Mouse (Mus musculus) kidney, adult 18-20 months (tissue): ENCODE results near the gene Gm15517.
A peak's percentile ranks its signal among the peaks of the same experiment; 100 is the strongest.
"Not testable (repeated sequence)": the region's sequence is repeated elsewhere in the genome, so short reads cannot be mapped to it uniquely, and the experiment has no call there.

Experiments
- DNase-seq: peaks from one replicate; pipeline ENCODE4 v3.0.0; 2021

Gene Gm15517

DNA sequence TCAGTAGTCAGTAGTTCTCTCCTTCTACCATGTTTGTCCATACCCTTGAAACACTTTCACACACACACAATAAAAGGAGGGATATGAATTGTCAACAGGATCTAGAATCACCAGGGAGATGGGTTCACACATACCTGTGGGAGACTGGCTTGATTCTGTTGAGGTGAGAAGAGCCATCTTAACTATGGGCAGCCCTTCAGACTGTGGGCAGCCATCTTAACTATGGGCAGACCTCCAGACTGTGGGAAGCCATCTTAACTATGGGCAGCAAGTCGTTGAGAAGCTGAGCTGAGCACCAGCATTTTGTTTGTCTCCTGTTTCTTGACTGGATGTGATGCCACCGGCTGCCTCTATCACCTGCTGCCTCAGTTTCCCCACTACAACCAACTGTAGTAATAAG is 10.1 kb downstream of the Gm15517 start:
- DNase-seq: no peak

DNA sequence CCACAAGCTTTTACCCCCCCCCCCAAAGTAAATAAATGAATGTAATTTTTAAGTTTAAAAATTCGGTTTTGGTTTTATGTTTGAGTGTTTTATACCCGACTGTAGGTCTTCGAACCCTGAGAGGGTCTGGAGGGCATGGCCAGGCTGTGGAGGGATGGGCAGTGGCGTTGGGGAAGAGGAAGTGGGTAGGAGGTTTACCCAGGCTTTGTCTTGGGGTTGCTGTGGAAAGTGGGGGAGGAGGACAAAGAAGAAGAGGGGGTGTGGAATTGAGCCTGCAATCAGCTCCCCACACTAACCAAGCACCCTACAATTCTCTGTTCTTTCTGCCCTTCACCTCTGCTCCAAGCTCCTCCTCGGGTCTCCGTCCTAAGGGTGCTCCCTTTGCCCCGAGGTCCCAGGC is 11.3 kb downstream of the Gm15517 start:
- no peak for DNase-seq

DNA sequence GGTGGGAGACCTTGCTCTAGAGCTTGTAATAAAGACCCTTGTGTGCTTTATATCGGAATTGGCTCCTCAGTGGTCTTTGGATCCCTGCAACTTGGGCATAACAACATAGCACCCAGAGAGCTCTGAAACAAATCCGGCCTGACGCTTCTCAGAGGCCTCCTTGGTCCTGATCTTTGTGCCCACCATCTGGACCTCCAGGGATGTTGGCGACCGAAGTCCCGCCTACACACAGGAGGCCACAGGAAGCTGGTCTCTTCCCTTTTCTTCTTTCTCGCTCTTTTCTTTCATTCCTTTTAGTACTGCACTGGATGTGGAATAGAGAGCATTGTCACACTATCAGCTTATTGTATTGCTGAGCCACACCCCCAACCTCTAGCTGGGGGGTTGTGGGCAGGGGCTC is 12.2 kb downstream of the Gm15517 start:
- DNase-seq: no peak

DNA sequence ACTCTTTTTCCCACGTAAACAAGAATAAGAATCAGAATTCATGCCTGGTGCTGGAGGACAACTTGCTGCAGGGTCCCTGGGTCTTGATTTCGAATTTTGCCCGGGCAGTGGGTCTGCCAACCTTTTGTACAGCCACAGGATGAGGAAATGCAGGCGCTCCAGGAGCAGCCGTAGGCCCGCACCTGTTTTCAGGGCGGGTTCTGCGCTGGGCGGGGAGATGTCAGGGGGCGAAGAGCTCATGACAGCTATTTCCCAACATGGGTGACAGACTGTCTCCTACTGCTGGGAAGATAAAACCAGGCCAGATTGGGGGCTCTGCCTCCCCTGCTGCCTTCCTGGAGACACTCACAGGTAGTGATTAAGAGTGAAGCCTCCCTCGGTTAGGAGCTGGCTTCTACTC is 12.8 kb downstream of the Gm15517 start:
- DNase-seq: no peak

DNA sequence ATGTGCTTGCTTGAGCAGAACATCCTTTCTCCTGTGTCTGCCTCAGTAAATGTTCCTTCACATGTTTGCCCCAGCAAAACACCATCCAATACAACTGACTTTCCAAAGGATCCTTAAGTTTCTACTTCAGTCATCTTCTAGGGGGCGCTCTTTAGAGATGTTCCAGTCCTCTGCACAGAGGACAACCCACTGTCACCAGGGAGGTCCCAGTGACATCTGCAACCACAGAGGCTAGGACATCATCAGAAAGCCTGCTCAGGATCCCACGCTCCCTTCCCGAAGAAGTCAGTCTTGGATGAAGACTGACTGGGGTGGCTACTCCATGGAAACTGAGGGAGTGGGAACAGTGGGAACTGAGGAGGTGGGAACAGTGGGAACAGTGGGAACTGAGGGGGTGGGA is 14.3 kb downstream of the Gm15517 start:
- no peak for DNase-seq

DNA sequence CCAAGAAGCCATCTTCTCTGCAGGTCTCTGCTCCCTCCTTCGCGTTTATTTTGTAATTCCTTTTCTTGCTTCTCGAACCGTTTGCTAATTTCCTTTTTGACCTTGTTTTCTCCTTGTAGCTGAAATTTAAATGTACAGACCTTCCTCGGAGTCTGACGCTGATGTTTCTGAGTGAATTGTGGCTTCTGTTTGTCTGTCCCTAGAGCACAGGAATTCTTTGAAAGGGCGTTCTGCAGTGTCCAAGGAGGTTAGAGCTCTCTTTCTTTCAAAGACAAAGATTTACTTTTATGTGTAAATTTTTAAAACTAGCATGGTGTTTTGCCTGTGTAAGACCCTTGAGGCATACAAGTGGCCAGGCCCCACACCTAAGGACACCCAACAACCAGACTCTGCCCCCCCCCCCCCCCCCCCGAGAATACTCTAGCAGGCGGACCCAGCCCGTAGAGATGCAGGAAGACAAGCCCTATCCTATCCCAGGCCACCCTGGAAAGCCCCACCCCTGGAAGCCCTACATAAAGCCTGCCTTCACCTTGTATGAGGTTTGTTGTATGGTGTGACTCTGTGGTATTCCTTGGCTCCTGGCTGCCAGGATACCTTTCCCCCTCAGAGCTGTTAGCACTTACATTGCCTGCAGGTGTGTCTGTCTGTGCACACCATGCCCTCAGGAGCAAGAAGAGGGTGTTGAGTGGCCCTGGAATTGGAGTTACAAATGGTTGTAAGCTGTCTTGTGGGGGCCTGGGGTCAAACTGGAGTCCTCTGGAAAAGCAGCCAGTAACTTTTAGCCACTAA is 15.4 kb downstream of the Gm15517 start:
- DNase-seq: no peak

DNA sequence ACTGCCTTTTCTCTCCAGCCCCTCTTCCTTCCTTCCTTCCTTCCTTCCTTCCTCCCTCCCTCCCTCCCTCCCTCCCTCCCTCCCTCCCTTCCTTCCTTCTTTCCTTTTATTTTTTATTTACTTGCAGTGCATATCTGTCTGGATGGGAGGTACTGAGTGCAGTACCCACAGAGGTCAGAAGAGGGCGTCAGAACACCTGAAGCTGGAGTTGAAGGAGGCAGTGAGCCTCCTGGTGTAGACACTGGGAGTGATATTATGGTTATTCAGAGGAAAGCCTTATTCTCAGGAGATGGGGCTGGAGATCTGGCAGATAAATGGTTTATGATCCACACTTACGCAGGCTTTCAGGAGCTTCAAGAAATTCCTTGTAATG is 16.0 kb downstream of the Gm15517 start:
- peak; percentile 37 for DNase-seq

DNA sequence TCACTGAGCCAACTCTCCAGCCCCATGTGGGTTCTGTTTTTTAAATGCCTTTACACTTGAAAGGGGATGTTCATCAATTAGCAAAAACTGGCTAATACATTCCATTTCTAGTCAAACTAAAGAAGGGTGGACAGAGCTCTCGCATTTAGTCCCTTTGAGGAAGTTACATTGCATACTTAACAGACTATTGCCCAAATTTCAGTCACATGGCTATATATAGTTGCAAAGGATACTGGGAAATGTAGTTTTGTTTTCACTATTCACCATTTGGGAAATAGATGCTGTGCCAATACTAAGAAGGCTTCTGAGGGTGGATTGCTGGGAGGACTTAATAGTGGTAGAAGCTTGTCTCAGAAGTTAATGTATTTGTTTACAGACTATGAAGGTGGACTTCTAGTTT is 19.7 kb downstream of the Gm15517 start:
- DNase-seq: no peak

DNA sequence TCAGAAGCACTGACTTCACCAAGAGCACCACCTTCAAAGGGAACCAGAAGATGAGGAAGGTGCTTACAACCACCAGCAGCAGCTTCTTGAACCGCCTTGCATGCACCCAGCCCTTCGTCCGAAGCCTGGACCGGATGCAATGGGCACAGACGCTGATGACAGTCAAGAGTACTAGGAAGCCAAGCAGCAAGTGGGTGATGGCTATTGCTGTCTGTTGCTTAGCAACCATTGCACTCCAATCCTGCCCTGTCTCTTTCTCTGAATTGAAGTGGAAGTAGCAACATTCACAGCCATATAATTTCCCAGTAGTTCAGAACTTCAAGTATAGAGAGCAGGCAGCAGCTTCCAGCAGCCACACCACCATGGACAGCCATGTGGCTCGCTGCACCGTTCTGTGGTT is 20.3 kb downstream of the Gm15517 start:
- no peak for DNase-seq

DNA sequence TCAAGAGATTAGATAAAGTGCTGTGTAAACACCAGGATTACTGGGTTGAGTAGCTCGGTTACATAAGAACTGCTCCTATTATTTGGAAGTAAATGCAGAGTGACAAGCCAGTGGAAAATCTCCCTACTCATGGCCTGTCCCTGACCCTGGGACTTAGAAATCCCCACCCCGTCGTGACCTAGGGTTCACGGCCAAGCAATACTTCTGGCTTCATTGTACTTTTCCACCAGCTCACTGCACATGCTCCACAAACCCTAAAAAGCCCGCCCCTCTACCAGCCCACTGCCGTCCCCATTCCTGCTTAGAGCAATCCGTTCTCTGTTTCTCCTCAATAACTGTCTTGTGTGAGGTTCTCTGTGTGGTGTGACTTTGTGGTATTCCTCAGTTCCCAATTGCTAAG is 26.5 kb downstream of the Gm15517 start:
- DNase-seq: no peak

DNA sequence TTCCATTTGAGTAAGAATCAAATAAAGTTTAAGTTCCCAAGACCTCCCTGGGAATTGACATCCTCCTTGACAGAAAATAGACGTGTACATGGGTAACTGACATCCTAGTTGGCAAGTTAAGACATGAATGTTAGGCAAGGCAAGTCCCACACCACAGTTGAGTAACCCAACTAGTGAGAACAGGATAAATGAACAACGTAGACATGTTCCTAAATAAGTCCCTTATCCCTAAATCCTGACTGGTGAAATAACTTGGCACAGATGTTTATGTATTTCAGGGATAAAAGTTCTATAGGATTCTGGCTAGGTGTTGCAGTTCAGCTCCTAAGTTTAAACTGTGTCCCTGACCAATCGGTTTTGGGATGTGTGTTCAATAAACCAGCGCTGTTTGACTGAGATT is 29.7 kb downstream of the Gm15517 start:
- DNase-seq: no peak

DNA sequence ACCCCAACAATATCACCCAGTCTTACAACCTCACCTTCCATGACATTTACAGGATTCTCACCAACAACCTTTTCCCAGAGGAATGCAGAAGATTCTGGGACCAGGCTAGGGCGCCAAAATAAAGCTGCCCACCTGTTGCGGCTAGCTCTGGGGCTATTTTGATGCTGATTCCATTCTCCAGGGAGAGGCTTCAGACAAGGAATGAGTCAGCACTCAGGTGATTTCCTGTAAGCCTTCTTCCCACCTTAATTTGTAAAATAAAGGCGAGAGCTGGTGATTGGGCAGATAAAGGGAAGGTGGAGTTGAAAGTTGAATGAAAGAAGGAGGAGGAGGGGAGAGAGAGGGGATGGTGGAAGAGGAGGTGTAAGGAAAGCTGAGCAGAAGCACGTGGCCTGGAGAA is 30.2 kb downstream of the Gm15517 start:
- DNase-seq: no peak

DNA sequence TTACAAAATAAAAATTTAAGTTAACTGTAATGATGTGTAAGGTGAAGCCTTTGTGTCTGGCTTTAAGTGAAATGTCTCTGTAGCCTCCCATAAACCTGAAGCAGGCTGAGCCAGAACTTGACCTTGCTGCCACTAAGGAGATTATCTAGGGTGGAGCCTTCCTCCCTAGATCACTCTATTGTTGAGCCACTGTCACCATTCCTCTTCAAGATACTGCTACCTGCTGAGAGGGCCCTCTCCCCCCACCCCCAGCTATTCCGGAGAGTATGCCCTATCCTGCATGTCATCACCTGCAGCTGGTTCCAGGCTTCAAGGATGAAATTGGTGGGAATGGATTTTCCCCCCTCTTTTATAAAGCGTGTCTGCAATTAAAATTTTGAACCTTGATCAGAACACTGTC is 36.3 kb downstream of the Gm15517 start:
- DNase-seq: not testable (repeated sequence)

DNA sequence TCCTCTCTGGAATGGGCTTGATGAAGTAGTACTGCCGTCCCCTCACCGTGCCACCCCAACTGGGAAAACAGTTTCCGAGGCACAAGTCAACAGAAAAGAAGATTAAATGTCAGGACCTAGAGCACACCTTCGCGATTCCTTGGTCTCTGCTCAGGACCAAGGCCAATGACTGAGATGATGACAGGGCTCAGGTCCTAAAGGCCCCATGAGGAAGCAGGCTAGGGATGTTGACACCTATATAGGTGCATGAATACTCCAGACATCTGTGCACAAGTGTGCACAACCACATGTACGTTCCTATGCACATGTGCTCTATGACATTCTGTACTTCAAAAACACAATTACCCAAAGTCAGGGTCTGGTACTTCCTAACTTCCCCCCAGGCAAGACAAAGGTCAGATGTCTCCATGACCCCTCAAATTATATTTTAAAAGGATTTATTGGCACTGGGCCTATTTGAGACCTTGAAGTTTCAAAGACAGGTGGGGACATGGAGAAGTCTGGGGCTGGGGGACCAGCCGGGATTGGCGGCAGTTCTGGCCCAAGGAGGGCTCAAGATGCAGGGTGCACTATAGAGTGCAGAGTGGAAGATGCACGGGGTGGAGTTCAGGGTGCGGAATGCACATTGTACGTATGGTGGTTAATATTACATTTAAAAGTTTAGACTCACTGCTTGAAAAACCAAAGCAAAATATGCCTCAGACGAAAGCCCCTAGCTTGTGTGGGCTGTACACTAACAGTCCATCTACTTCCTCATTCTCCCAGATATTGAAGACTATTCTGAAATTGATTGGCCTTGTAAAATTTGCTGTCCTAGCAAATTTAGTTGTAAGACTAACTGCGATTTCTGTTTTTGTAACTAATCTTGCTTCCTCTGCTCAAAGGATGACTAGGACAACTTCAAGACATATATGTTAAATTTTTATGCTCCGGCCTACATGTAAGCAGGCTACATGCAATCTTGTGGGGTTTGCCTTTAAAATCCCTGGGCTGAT is 42.4 kb downstream of the Gm15517 start:
- no peak for DNase-seq

DNA sequence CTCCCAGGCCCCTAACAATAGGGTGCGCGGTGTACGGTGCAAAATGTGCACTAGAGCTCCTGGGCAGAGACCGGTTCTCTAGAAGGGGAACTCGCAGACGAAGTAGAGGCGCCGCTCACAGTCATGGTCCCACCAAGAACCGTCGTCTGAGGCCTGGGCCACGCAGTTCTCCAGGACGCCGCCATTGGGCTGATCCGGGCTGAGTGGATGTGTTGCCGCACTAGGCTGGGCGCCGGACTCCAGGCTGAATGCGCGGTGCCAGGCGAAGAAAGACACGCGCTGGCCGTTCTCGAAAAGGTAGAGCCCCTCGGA is 43.2 kb downstream of the Gm15517 start:
- no peak for DNase-seq

DNA sequence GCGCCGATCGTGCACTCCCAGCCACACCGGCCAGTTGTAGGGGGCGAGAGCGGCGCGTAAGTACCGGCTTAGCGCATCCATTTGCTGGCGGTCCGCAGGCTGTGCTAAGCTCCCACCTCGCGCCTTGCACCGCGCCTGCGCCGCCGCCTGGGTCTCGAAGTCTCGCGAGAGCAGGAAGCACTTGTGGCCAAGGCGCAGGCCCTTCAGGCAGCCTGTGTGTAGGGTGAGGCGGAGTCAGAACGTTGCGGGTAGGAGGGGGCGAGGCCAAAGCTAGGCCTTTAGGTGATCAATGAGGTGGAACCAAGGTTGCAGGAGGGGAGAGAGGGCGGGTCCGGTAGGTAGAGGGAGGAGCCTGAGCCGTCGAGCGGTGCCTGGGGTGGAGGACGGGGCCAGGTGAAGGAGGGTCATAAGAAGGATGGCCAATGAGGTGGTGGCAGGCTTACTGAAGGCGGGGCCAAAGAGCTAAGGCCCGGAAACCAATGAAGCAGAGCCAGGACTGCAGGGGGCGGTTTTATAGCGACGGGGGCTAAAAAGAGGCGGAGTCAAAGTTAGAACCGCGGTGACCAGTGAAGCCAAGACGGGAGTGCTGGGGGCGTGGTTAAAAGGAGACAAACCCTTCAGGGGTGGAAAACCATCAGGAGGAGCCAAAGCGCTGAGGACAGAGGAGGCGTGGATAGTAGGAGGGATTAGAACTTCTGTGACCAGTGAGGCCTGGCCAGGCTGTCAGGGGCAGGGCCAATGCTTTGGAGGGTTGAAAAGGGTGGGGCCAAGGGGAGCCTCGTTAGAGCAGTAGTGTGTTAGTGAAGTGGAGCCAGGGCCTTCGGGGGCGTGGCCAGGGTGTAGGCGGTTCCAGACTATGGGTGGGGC is 43.8 kb downstream of the Gm15517 start:
- DNase-seq: peak; percentile 96

DNA sequence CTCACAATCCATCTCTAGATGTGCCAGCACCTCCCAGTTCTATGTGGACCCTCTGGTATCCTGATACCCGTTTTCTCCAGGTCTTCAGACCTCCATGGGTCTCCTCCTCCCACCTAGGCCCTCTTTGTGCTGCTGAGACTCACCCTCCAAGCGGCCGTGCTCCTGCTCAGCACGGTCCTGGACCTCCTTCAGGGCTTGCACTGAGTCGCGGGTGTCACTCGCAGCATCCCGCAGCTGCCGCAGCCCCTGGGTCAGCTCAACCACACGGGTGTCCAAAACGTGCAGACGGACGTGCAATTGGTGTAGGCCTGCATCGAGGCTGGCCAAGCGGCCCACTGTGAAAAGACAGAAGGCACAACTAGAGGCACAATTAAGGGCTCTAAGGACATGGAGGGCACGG is 44.4 kb downstream of the Gm15517 start:
- no peak for DNase-seq

DNA sequence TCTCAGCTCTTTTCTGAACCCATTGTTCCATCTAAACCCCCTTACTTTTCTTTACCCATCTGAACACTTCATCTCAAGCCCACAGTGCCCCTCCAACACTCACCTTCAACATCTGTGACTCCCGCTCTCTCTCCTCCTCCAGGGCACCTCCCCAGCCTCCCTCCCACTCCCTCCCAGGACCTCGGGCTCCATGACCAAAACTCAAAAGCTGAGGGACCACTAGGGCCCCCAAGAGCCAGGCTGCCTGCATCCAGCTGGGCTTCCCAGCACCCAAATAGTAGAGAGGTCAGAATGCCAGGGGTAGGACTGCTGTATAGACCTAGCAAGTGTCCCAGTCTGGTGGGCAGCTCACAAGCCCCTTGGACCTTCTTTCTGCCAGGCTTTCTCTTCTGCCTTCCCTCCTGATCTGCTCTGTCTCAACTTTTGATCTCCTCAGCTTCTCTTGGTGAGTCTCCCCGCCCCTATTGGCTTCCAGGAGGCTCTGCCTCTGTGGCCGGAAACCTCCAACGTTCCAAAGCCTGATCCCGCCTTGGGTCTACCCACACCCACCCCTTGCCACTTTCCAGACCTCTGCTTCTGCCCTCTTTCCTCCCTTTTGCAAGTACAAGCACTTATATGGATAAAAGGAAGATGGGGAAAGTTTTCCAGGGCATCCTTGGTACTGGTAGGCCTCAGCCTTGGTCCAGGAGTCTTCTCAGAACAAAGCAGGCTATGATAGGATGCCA is 45.4 kb downstream of the Gm15517 start, which contains the start of gene Clec11a:
Gene Clec11a, minus strand, starts transcription at position 387 of the 725 bp plus-strand sequence.
- no peak for DNase-seq

DNA sequence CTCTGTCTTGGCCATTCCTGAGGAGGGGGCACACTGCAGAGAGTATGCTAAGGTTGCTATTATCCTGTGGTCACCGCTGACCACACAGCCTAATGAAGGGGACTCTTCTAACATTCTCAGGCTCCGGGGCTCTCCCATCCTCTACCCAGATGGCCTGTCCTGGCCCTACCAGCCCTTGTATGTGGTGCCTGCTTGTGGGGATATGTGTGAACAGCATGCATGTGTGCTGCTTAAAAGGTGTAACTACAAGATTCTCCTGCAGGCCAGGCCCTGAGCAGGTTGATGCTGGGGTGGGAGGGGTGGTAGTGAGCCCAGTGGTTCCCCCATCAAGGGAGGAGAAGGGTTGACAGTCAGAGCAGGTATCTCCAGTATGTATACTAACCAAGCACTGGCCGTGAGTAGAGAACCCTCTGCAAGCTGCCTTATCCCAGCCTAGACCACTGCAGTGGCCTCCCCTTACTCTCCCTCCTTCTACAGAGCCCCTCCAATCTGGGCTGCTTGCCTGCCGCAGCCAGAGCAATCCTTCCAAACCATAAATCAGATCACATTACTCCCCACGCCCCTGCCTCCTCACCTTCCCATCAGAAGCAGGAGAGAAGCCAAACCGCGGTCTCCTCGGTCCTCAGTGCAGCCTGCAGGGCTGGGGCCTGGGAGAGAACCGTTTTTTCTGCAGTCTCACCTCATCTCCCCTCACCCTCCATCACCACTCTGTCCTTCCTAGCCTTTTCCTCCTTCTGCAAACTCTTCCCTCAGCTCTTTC is 46.2 kb downstream of the Gm15517 start:
- DNase-seq: no peak

DNA sequence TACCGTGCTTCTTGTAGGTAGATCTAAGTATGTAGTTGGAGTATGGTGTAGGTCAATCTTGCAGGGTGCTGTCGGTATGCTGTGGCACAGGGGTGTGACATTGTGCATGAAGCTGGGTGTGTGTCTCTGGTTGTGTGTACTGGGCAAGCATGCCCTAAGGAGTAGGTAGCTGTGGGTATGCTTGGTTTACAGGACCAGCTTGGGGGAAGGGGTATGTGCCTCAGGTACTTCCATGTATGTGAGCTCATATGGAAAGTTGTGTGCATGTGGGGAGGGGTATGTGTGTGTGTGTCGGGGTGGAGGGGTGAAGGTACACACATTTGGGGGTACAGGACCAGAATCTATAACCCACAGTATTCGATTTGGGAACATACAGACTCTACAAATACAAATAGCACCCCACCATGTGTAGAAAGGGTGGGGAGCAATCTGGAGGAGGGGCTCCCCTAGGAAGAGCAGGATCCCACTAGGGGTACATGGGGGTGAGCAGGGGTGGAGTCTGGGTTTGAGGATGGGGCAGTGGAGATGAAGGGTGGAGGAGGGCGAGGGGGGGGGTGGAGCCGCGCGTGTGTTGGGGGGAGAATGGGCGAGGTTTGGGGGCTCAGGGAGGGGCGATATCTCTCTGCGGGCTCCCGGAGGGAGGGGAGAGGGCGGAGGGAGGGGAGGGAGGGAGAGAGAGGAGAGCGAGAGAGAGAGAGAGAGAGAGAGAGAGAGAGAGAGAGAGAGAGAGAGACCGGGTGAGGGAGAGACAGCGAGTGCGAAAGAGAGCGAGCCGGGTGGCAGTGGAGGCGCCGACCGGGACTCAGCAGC is 48.4 kb downstream of the Gm15517 start, which contains the start of gene Shank1:
Gene Shank1, plus strand, starts transcription at position 779 of the 810 bp plus-strand sequence.
- DNase-seq: no peak
